Mouse (Mus musculus): ENCODE data around the gene Chn2.

DNA sequence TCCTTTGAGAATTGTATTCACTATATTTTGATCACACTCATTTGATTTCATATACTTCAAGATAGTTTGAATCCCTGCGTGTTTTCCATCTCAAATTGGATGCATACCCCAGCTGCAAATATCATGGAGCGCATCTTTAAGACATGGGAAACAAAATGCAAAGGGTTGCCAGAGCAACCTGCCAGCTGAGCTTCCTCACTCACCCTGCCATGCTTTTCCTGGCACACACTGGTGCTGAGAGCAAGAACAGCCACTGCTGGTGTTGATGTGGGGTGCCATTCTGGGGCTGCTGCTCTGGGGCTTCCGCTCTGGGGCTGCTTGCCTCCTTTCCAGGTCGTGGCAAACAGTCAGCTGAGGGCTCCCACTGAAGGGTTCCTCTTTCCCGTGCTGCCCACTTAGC, 247.5 kb downstream of the Chn2 start:
- TF ChIP-seq CTCF (IDR thresholded peaks at IDR 0.05; ENCODE audit: borderline replicate concordance, extremely low read depth, insufficient read depth, insufficient read length) (no peak), POLR2A (IDR thresholded peaks at IDR 0.05; ENCODE audit: borderline replicate concordance, extremely low read depth, insufficient read depth, insufficient read length, poor library complexity, severe bottlenecking) (no peak)
